Mouse (Mus musculus) stomach, postnatal 0 days (tissue): ENCODE measurements around the gene Mbnl2. TPM values are rescaled to one million over a fixed set of nuclear protein-coding genes. Genes with fewer than 3 reads are reported as not detected.
A peak's percentile ranks its signal among the peaks of the same experiment; 100 is the strongest.
"Not testable (repeated sequence)": the region's sequence is repeated elsewhere in the genome, so short reads cannot be mapped to it uniquely, and the experiment has no call there.

ENCODE experiments used
- ATAC-seq: fragments of 200-750 bp; cut with Nextera tagmentation; 2 replicates; pipeline ENCODE4 v1.8.0; 2017; ENCODE audit not compliant: low FRiP score, low TSS enrichment
- DNase-seq: peaks from one replicate; pipeline ENCODE4 v3.0.0-alpha.2; 2016; ENCODE audit warnings: low spot score
- H3K27ac ChIP-seq: fragments of 300-500 bp; sonication (generic); replicated peaks from 2 replicates; pipeline ENCODE4 v1.5.1; 2014; ENCODE audit warnings: mild to moderate bottlenecking, control low read depth
- H3K27me3 ChIP-seq: fragments of 300-500 bp; sonication (generic); 2 replicates; pipeline ENCODE4 v1.6.1; 2014; ENCODE audit warnings: low read length; ENCODE audit not compliant: control insufficient read depth, insufficient read depth
- H3K36me3 ChIP-seq: fragments of 300-500 bp; sonication (generic); 2 replicates; pipeline ENCODE4 v1.6.1; 2014; ENCODE audit warnings: low read length, mixed read lengths; ENCODE audit not compliant: control insufficient read depth, insufficient read depth
- H3K4me1 ChIP-seq: fragments of 300-500 bp; sonication (generic); replicated peaks from 2 replicates; pipeline ENCODE4 v1.6.1; 2014; ENCODE audit warnings: antibody characterized with exemption; ENCODE audit not compliant: control insufficient read depth, insufficient read depth
- H3K4me2 ChIP-seq: fragments of 300-500 bp; sonication (generic); replicated peaks from 2 replicates; pipeline ENCODE4 v1.6.1; 2014; ENCODE audit warnings: low read depth, mild to moderate bottlenecking, control low read depth, moderate library complexity
- H3K4me3 ChIP-seq: fragments of 300-500 bp; sonication (generic); 2 replicates; pipeline ENCODE4 v1.5.1; 2014; ENCODE audit warnings: low read depth, low read length, control low read depth
- H3K9ac ChIP-seq: fragments of 300-500 bp; sonication (generic); 2 replicates; pipeline ENCODE4 v1.6.1; 2014; ENCODE audit warnings: mild to moderate bottlenecking, low read length, control low read depth, mixed read lengths
- H3K9me3 ChIP-seq: fragments of 300-500 bp; sonication (generic); 2 replicates; pipeline ENCODE4 v1.6.1; 2016; ENCODE audit warnings: low read length; ENCODE audit not compliant: control insufficient read depth
- CTCF ChIP-seq: IDR thresholded peaks from 2 replicates; pipeline ENCODE4 v1.5.1; 2016; ENCODE audit warnings: antibody characterized with exemption, low read depth, mild to moderate bottlenecking, moderate library complexity
- EP300 ChIP-seq: optimal IDR thresholded peaks from 2 replicates; pipeline ENCODE3; 2016; ENCODE audit warnings: antibody characterized with exemption
- WGBS: fragments of 180-500 bp; shearing (Covaris S2); extraction: QIAGEN DNeasy Blood & Tissue Kit; methylation state at CpG from one replicate; pipeline ENCODE4 v1.1.7; 2014; 5-methylcytosine and 5-hydroxymethylcytosine counted together
- polyA plus RNA-seq: library from polyadenylated mRNA; unstranded; fragments of >200 nt; fragmentation: Nextera tagmentation; extraction: Ambion mirVana; gene quantifications from 2 replicates; pipeline ENCODE4 v1.2.1, GENCODE M21; 2015

Gene Mbnl2
- polyA plus RNA-seq, 1 experiment from 2014 or later: 104 TPM

- ATAC-seq: peak; percentile 60
- WGBS: 17% methylated on average over 14 of the region's 14 CpGs
- Histone ChIP-seq H3K4me2 (peak overlapping the region; percentile 25; the same call in 1 of the 2 replicates), H3K9ac (no peak overlapping the region), H3K4me3 (no peak overlapping the region), H3K27ac (peak overlapping the region; percentile 73), H3K4me1 (peaks cover 12% of the 10 kb centered on the region), H3K27me3 (no peaks in the 10 kb centered on the region), H3K36me3 (no peaks in the 10 kb centered on the region; the same call in 1 of the 2 replicates), H3K9me3 (no peaks in the 10 kb centered on the region)
- TF ChIP-seq CTCF (peak; percentile 21; the same call in 1 of the 2 replicates), EP300 (no peak)
- peak; percentile 66 for DNase-seq
Measured at GRCm38 (mm10) chr14:120355040-120355741, 79.7 kb downstream of the Mbnl2 start.

DNA sequence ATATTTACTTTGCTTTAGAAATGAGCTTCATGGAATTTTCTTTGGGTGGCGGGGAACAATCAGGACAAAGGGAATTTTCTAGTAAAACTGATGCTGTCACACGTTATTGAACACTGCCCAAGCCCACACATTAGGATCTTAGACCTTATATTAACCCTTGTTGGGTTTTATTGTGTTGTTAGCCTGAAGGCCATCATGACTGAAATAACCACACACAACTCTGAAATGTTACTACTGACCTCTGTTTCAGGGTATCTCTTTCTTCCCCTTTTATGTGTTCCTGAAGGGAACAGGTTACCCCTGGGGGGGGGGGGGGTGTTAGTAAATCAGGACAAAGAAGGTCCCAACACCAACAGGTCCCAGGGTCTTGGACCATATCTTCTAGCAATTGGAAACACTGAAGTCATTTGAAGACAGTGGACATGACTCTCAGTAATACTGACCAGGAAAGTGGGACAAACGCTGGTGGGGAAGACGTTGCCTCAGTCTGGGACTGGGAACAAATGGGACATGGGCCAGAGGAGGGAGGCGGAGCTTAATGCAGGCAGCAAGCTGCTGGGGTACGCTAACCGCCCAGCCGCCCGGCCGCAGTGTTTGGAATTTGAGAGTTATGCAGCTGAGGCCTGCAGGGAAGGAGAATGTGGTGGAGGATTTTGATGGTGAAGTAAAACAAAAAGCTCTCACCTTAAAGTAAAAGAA, 80.4 kb downstream of the Mbnl2 start:
- 68% methylated on average over 10 of the region's 10 CpGs for WGBS
- peak; percentile 22; the same call in 1 of the 2 replicates for ATAC-seq

DNA sequence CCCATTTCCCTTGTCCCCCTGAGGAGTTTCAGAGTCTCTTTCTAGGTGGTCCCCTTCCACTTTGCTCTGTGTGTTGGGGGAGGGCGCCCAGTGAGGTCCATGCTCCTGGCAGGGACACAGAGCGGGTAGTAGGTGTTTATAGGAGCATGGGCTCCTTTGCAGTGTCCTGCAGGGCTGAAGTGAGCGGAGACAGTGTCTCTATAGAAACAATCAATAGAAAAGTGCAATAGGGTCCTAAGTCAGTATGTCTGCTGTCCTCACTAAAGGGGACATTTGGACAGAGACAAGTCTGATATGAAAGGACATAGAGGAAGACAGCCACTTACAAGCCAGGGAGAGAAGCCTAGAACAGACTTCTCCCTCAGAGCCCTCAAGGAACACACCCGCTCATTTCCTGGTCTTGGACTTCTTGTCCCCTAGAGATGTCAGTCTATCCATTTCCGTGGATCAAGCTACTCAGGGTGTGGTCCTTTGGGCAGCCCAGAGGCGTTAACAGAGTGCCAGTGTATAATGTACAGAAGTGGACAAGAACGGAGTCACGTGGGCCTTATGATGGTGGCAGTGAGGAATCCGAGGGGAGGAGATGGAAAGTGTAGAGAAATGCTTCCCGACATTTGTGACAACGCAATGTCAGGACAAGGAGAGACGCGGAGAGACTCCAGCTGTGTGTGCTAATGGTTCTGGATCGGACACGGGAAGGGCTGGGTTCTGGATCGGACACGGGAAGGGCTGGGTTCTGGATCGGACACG, 82.0 kb downstream of the Mbnl2 start:
- H3K4me2 ChIP-seq: no peak overlapping the region
- 96% methylated on average over 18 of the region's 19 CpGs for WGBS
- DNase-seq: no peak

More for the DNA sequence above, 80.4 kb downstream of the Mbnl2 start:
- no peak for DNase-seq
- Histone ChIP-seq H3K36me3 (no peaks in the 10 kb centered on the region; the same call in 1 of the 2 replicates), H3K9me3 (no peaks in the 10 kb centered on the region), H3K4me3 (no peak overlapping the region), H3K4me1 (peaks cover 12% of the 10 kb centered on the region), H3K27me3 (no peaks in the 10 kb centered on the region), H3K4me2 (no peak overlapping the region), H3K9ac (no peak overlapping the region), H3K27ac (no peak overlapping the region)
- no peak for TF ChIP-seq EP300
- no peak for TF ChIP-seq CTCF

DNA sequence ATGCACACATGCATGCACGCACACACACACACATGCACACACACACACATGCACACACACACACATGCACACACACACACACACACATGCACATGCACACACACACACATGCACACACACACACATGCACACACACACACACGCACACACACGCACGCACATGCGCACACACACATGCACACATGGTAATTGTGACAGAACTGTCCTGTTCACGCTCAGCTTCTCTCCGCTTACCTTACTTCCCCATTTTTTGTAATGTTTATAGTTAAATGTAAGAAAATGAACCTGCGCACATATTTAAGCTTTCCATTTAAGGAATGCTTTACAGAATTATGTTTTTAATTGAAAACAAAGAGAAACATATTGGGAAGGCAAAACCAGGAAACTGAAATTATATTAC, 84.1 kb downstream of the Mbnl2 start:
- H3K27ac ChIP-seq, ATAC-seq, H3K4me3 ChIP-seq, H3K9ac ChIP-seq, H3K27me3 ChIP-seq, H3K36me3 ChIP-seq, H3K4me1 ChIP-seq, H3K9me3 ChIP-seq, H3K4me2 ChIP-seq, DNase-seq: not testable (repeated sequence)
- WGBS: 96% methylated on average over 8 of the region's 8 CpGs

More for the DNA sequence above, 82.0 kb downstream of the Mbnl2 start:
- no peaks in the 10 kb centered on the region for H3K9me3 ChIP-seq
- ATAC-seq: no peak
- no peaks in the 10 kb centered on the region for H3K27me3 ChIP-seq
- peaks cover 10% of the 10 kb centered on the region; the same call in 1 of the 2 replicates for H3K4me1 ChIP-seq
- no peak overlapping the region for H3K9ac ChIP-seq
- H3K27ac ChIP-seq: no peak overlapping the region
- no peak overlapping the region for H3K4me3 ChIP-seq
- no peak for TF ChIP-seq CTCF
- no peak for TF ChIP-seq EP300
- H3K36me3 ChIP-seq: no peaks in the 10 kb centered on the region; the same call in 1 of the 2 replicates

GRCm38 (mm10) chr14:120361121-120361520, 85.7 kb downstream of the Mbnl2 start:
- TF ChIP-seq CTCF (no peak), EP300 (no peak)

More at GRCm38 (mm10) chr14:120361121-120361520, 85.7 kb downstream of the Mbnl2 start:
- WGBS: 55% methylated on average over 6 of the region's 6 CpGs
- no peak overlapping the region for H3K27ac ChIP-seq
- peaks cover 3% of the 10 kb centered on the region; the same call in 1 of the 2 replicates for H3K4me1 ChIP-seq
- DNase-seq: no peak
- H3K9me3 ChIP-seq: no peaks in the 10 kb centered on the region
- no peaks in the 10 kb centered on the region; the same call in 1 of the 2 replicates for H3K36me3 ChIP-seq
- no peaks in the 10 kb centered on the region for H3K27me3 ChIP-seq
- no peak overlapping the region for H3K4me2 ChIP-seq
- no peak overlapping the region for H3K4me3 ChIP-seq
- H3K9ac ChIP-seq: no peak overlapping the region
- no peak for ATAC-seq
